Mouse (Mus musculus): ENCODE data around the gene Zfp626.
"Not testable (repeated sequence)": the region's sequence is repeated elsewhere in the genome, so short reads cannot be mapped to it uniquely, and the experiment has no call there.

The Zfp626 gene

GRCm38 (mm10) chr7:27806896-27807295 is at the start of gene Zfp626:
Zfp626 (plus strand) TSS chr7:27807196.
- not testable (repeated sequence) for DNase-seq (ENCODE audit: low read depth)

GRCm38 (mm10) chr7:27765176-27765886 is 41.7 kb upstream of the Zfp626 start:
- DNase-seq (ENCODE audit: low read depth), result no peak

GRCm38 (mm10) chr7:27789306-27789705 is 17.7 kb upstream of the Zfp626 start:
- DNase-seq (ENCODE audit: low read depth), result no peak

GRCm38 (mm10) chr7:27793865-27794264 is 13.1 kb upstream of the Zfp626 start:
- peak; percentile 32 for DNase-seq (ENCODE audit: low read depth)

GRCm38 (mm10) chr7:27794566-27794965 is 12.4 kb upstream of the Zfp626 start:
- peak; percentile 87 for DNase-seq (ENCODE audit: low read depth)

- no peak for DNase-seq (ENCODE audit: low read depth)
Measured at GRCm38 (mm10) chr7:27797906-27798811, 8.8 kb upstream of the Zfp626 start.

GRCm38 (mm10) chr7:27801137-27801536 is 5.9 kb upstream of the Zfp626 start:
- no peak for DNase-seq (ENCODE audit: low read depth)

- DNase-seq (ENCODE audit: low read depth), result no peak
Measured at GRCm38 (mm10) chr7:27802986-27803385, 4.0 kb upstream of the Zfp626 start.

GRCm38 (mm10) chr7:27804297-27805030 is 2.5 kb upstream of the Zfp626 start:
- DNase-seq (ENCODE audit: low read depth), result peak; percentile 68

- DNase-seq (ENCODE audit: low read depth), result not testable (repeated sequence)
Measured at GRCm38 (mm10) chr7:27807305-27807704, 309 bp downstream of the Zfp626 start.

- no peak for DNase-seq (ENCODE audit: low read depth)
Measured at GRCm38 (mm10) chr7:27818526-27819110, 11.6 kb downstream of the Zfp626 start.

- no peak for DNase-seq (ENCODE audit: low read depth)
Measured at GRCm38 (mm10) chr7:27822611-27823010, 15.6 kb downstream of the Zfp626 start.

- no peak for DNase-seq (ENCODE audit: low read depth)
Measured at GRCm38 (mm10) chr7:27834131-27834530, 27.1 kb downstream of the Zfp626 start.

- no peak for DNase-seq (ENCODE audit: low read depth)
Measured at GRCm38 (mm10) chr7:27837896-27838295, 30.9 kb downstream of the Zfp626 start.

GRCm38 (mm10) chr7:27838323-27839249 is 31.6 kb downstream of the Zfp626 start, which contains the start of gene Zfp59:
Zfp59 (plus strand) TSS chr7:27838607.
- DNase-seq (ENCODE audit: low read depth), result peak; percentile 52

- DNase-seq (ENCODE audit: low read depth), result no peak
Measured at GRCm38 (mm10) chr7:27839596-27839995, 32.6 kb downstream of the Zfp626 start.

GRCm38 (mm10) chr7:27840104-27840503 is 33.1 kb downstream of the Zfp626 start:
- no peak for DNase-seq (ENCODE audit: low read depth)

GRCm38 (mm10) chr7:27857227-27857626 is 50.2 kb downstream of the Zfp626 start, which contains the start of gene Zfp607a:
Zfp607a (plus strand) TSS chr7:27857527.
- no peak for DNase-seq (ENCODE audit: low read depth)

- DNase-seq (ENCODE audit: low read depth), result no peak
Measured at GRCm38 (mm10) chr7:27859301-27860251, 52.6 kb downstream of the Zfp626 start.

Data from fibroblast of lung, adult 2 months (primary cell).